Mouse (Mus musculus) stomach, embryonic 14.5 days (tissue): ENCODE results near the gene Zmiz1. TPM values are rescaled to one million over a fixed set of nuclear protein-coding genes. Genes with fewer than 3 reads are reported as not detected.

ENCODE experiments used
- ATAC-seq: fragments of 200-750 bp; cut with Nextera tagmentation; 2 replicates; pipeline ENCODE4 v1.8.0; 2017; ENCODE audit warnings: low read depth, moderate TSS enrichment; ENCODE audit not compliant: insufficient number of reproducible peaks, insufficient read depth, low FRiP score
- H3K27ac ChIP-seq: fragments of 300-500 bp; sonication (generic); 2 replicates; pipeline ENCODE4 v1.5.1; 2014; ENCODE audit warnings: mild to moderate bottlenecking, low read length, moderate library complexity, mixed read lengths
- H3K27me3 ChIP-seq: fragments of 300-500 bp; sonication (generic); 2 replicates; pipeline ENCODE4 v1.6.1; 2014; ENCODE audit warnings: low read length, control low read depth, mixed read lengths; ENCODE audit not compliant: control insufficient read depth, insufficient read depth
- H3K36me3 ChIP-seq: fragments of 300-500 bp; sonication (generic); 2 replicates; pipeline ENCODE4 v1.6.1; 2014; ENCODE audit warnings: mild to moderate bottlenecking, control low read depth, low read length, moderate library complexity, mixed read lengths; ENCODE audit not compliant: control insufficient read depth, insufficient read depth
- H3K4me1 ChIP-seq: fragments of 300-500 bp; sonication (generic); 2 replicates; pipeline ENCODE4 v1.6.1; 2014; ENCODE audit warnings: low read length, control low read depth, mixed read lengths; ENCODE audit not compliant: control insufficient read depth, insufficient read depth
- H3K4me2 ChIP-seq: fragments of 300-500 bp; sonication (generic); replicated peaks from 2 replicates; pipeline ENCODE4 v1.6.1; 2014; ENCODE audit warnings: low read depth, low read length, control low read depth
- H3K4me3 ChIP-seq: fragments of 300-500 bp; sonication (generic); 2 replicates; pipeline ENCODE4 v1.5.1; 2014; ENCODE audit warnings: low read depth, low read length, control low read depth
- H3K9ac ChIP-seq: fragments of 300-500 bp; sonication (generic); replicated peaks from 2 replicates; pipeline ENCODE4 v1.6.1; 2014; ENCODE audit warnings: low read depth, mild to moderate bottlenecking, control low read depth, low read length, moderate library complexity, mixed read lengths
- H3K9me3 ChIP-seq: fragments of 300-500 bp; sonication (generic); 2 replicates; pipeline ENCODE4 v1.6.1; 2016; ENCODE audit warnings: low read depth, low read length, control low read depth; ENCODE audit not compliant: control insufficient read depth
- WGBS: fragments of 180-500 bp; shearing (Covaris S2); extraction: QIAGEN DNeasy Blood & Tissue Kit; methylation state at CpG from one replicate; pipeline ENCODE4 v1.1.7; 2014; 5-methylcytosine and 5-hydroxymethylcytosine counted together
- polyA plus RNA-seq: library from polyadenylated mRNA; unstranded; fragments of >200 nt; fragmentation: Nextera tagmentation; extraction: Ambion mirVana; gene quantifications from 2 replicates; pipeline ENCODE4 v1.2.1, GENCODE M21; 2014

The Zmiz1 gene
- polyA plus RNA-seq, 1 experiment from 2014 or later: 45.3 TPM

GRCm38 (mm10) chr14:25547882-25548281 lies 88.9 kb downstream of the Zmiz1 start:
- Histone ChIP-seq H3K36me3 (peaks cover 13% of the 10 kb centered on the region; the same call in 1 of the 2 replicates), H3K4me3 (no peak overlapping the region), H3K27me3 (no peaks in the 10 kb centered on the region), H3K27ac (no peak overlapping the region), H3K9ac (no peak overlapping the region), H3K4me1 (peaks cover 30% of the 10 kb centered on the region), H3K4me2 (no peak overlapping the region), H3K9me3 (no peaks in the 10 kb centered on the region)
- ATAC-seq: no peak
- 78% methylated on average over 9 of the region's 9 CpGs for WGBS

- WGBS: 34% methylated on average over 6 of the region's 6 CpGs
- Histone ChIP-seq H3K4me2 (no peak overlapping the region), H3K36me3 (peaks cover 13% of the 10 kb centered on the region; the same call in 1 of the 2 replicates), H3K9ac (no peak overlapping the region), H3K4me3 (no peak overlapping the region), H3K4me1 (peaks cover 35% of the 10 kb centered on the region), H3K27ac (no peak overlapping the region), H3K27me3 (no peaks in the 10 kb centered on the region), H3K9me3 (no peaks in the 10 kb centered on the region)
- ATAC-seq: no peak
Measured at GRCm38 (mm10) chr14:25548650-25549049, 89.7 kb downstream of the Zmiz1 start.

GRCm38 (mm10) chr14:25549125-25549524 lies 90.1 kb downstream of the Zmiz1 start:
- no peak overlapping the region for H3K27ac ChIP-seq

GRCm38 (mm10) chr14:25549871-25550840 lies 91.2 kb downstream of the Zmiz1 start:
- Histone ChIP-seq H3K9me3 (no peaks in the 10 kb centered on the region), H3K4me3 (no peak overlapping the region), H3K27ac (no peak overlapping the region), H3K36me3 (peaks cover 11% of the 10 kb centered on the region; the same call in 1 of the 2 replicates), H3K4me2 (no peak overlapping the region), H3K9ac (no peak overlapping the region), H3K4me1 (peaks cover 44% of the 10 kb centered on the region), H3K27me3 (no peaks in the 10 kb centered on the region)
- ATAC-seq: no peak
- 66% methylated on average over 10 of the region's 10 CpGs for WGBS

More at GRCm38 (mm10) chr14:25549125-25549524, 90.1 kb downstream of the Zmiz1 start:
- WGBS: 79% methylated on average over 7 of the region's 7 CpGs
- Histone ChIP-seq H3K9ac (no peak overlapping the region), H3K9me3 (no peaks in the 10 kb centered on the region), H3K36me3 (peaks cover 13% of the 10 kb centered on the region; the same call in 1 of the 2 replicates), H3K4me3 (no peak overlapping the region), H3K4me2 (no peak overlapping the region), H3K4me1 (peaks cover 35% of the 10 kb centered on the region), H3K27me3 (no peaks in the 10 kb centered on the region)
- ATAC-seq: no peak

GRCm38 (mm10) chr14:25551731-25552130 lies 92.7 kb downstream of the Zmiz1 start:
- H3K4me1 ChIP-seq: peaks cover 57% of the 10 kb centered on the region
- WGBS: 18% methylated on average over 2 of the region's 2 CpGs
- H3K27me3 ChIP-seq: no peaks in the 10 kb centered on the region
- H3K36me3 ChIP-seq: peaks cover 3% of the 10 kb centered on the region; the same call in 1 of the 2 replicates
- H3K9me3 ChIP-seq: no peaks in the 10 kb centered on the region
- H3K27ac ChIP-seq: no peak overlapping the region
- no peak overlapping the region for H3K4me3 ChIP-seq
- ATAC-seq: no peak
- H3K9ac ChIP-seq: no peak overlapping the region
- H3K4me2 ChIP-seq: no peak overlapping the region

- Histone ChIP-seq H3K9ac (no peak overlapping the region), H3K4me2 (no peak overlapping the region), H3K36me3 (peaks cover 3% of the 10 kb centered on the region; the same call in 1 of the 2 replicates), H3K4me1 (peaks cover 49% of the 10 kb centered on the region), H3K27me3 (no peaks in the 10 kb centered on the region), H3K4me3 (no peak overlapping the region), H3K9me3 (no peaks in the 10 kb centered on the region), H3K27ac (no peak overlapping the region)
- no peak for ATAC-seq
- WGBS: 64% methylated on average over 2 of the region's 2 CpGs
Measured at GRCm38 (mm10) chr14:25553382-25553781, 94.4 kb downstream of the Zmiz1 start.

- Histone ChIP-seq H3K4me2 (no peak overlapping the region), H3K36me3 (peaks cover 5% of the 10 kb centered on the region; the same call in 1 of the 2 replicates), H3K9me3 (no peaks in the 10 kb centered on the region), H3K9ac (no peak overlapping the region), H3K27me3 (no peaks in the 10 kb centered on the region), H3K27ac (peak overlapping the region; percentile 40; the same call in 1 of the 2 replicates), H3K4me3 (no peak overlapping the region), H3K4me1 (peaks cover 47% of the 10 kb centered on the region)
- ATAC-seq: no peak
- WGBS: 23% methylated on average over 7 of the region's 8 CpGs
Measured at GRCm38 (mm10) chr14:25554781-25555180, 95.8 kb downstream of the Zmiz1 start.

GRCm38 (mm10) chr14:25555291-25555781 lies 96.4 kb downstream of the Zmiz1 start:
- H3K27ac ChIP-seq: peak overlapping the region; percentile 40; the same call in 1 of the 2 replicates
- no peak overlapping the region for H3K4me3 ChIP-seq
- no peak for ATAC-seq
- 16% methylated on average over 10 of the region's 10 CpGs for WGBS
- no peaks in the 10 kb centered on the region for H3K9me3 ChIP-seq
- H3K36me3 ChIP-seq: peaks cover 9% of the 10 kb centered on the region; the same call in 1 of the 2 replicates
- no peak overlapping the region for H3K4me2 ChIP-seq
- peaks cover 48% of the 10 kb centered on the region for H3K4me1 ChIP-seq
- H3K27me3 ChIP-seq: no peaks in the 10 kb centered on the region
- H3K9ac ChIP-seq: no peak overlapping the region
